Mouse (Mus musculus): Measurements from ENCODE around the gene Tmem159. TPM values are rescaled to one million over a fixed set of nuclear protein-coding genes. Genes with fewer than 3 reads are reported as not detected.

The Tmem159 gene
- total and polyA plus RNA-seq, 3 experiments = 67.0 to 120 (median 111) TPM

DNA sequence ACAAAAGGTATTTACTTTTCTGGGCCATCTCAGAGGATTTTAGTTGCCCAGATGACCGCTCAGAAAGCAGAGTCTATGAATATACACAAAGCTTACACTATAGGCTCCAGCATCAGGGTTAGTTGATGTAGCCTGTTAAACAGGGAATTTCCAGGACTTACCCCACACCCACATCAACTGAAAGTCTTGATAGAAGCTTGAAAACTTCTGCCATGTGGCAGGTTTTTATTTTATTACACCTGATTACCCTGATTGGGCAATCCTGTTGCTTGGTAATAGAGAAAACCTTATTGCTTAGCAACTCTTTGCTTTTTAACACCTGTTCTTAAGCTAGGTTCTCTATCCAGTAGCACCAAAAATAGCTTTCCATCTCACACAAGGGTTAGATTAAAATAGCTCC is 40.6 kb downstream of the Tmem159 start:
- no peak for DNase-seq

DNA sequence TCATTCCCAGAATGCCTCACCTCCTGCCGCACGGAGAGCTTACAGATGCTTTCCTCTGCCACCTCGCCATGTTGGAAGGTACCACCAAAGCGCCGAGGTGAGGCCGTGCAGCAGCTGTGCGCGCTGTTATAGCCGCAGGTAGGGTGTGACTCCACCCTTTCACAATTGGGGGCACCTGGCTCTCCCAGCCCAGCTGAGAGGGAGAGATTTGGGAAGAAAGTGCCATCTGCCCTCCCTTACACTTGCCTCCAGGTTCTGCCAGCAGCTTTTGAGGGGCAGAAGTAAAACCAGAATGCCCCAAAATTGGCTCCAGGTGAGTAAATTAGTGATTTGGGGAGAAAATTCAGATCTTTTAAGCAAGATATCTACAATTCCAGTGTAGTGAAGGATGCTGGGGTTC is 43.0 kb downstream of the Tmem159 start, which contains the start of gene Zp2:
TSS of gene Zp2 (minus strand) at position 101 of the 400 bp plus-strand sequence.
- DNase-seq = no peak

DNA sequence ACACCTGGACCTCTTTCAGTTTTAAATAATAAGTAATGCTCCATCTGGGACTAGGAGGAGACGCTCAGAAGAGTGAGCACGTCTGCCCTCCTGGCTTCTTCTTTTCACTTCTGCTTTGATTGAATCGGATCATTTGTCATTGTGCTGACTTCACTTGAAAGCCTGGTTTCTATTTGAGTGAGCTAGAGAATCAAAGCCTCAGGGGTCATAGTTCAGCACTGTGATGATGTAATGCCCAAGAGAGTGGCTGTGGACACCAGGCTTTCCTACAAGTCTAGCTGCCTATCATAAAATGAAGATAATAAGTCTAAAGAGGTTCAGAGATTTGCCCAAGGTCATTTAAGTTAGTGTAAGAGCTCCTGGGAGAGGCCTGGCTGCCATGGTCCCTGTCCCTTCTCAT is 48.1 kb downstream of the Tmem159 start:
- peak; percentile 18 for DNase-seq

DNA sequence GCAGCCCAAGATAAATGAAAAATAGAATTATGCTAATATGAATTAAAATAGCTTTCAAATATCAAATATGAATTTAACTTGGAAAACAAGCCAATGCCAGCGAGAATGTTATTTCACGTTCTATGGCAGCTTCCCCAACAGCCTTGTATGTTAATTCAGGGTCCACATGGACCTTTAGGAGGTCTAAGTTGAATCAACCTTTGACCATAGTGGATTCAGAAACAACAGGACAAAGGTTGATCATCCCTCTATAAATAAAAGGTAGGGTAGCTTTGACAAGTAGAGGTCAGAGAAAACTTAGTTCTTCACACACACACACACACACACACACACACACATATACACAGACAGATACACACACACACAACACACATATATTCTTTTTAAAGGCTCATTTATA is 48.7 kb downstream of the Tmem159 start:
- no peak for DNase-seq

DNA sequence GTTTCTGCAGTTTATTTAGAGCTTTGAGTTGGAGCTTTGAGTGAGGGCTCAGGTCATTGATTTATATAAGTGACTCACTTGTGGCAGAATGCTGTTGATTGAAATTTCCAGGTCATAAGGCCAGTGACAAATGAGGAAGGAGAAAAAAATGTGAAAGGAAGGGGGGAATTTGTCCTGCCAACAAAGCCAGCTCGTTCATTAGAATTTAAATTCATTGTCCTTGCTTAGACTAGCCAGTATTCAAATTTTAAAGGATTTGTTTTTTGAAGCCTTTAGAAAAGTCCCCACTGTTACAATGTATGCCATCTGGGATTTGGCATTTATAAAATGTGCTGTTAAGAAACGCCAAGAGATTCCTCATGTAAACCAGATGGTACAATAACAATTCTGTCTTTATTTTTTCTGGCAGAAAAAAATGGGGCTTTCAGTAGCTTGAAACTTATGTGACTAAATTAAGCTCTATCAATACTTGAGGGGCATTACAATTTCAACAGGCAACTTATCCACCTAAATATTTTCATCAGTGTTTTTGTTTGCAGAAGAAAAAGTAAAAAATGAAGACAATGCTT is 54.8 kb downstream of the Tmem159 start:
- DNase-seq = no peak

DNA sequence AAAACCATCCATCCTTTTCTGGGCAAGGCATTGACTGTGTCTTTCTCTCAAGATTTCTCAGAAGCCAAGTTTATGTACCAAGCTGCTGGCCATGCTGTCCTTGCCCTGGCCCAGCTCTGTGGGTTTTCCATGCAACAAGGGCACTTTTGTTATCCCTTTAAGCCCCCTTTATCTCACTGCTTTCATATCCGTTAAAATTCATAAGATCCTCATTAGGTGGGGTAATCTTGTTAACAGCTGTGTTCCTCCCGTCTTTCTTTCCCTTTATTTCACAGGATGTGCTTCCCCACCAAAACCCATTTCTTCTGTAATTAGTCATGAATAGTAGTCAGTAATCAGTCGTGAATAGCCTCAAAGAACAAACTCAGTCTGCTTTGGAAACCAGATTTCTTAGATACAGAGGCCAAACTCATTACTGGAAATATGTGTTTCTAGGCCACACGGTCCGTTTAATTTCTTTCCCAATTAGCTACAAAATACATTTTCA is 55.5 kb downstream of the Tmem159 start:
- DNase-seq = no peak

DNA sequence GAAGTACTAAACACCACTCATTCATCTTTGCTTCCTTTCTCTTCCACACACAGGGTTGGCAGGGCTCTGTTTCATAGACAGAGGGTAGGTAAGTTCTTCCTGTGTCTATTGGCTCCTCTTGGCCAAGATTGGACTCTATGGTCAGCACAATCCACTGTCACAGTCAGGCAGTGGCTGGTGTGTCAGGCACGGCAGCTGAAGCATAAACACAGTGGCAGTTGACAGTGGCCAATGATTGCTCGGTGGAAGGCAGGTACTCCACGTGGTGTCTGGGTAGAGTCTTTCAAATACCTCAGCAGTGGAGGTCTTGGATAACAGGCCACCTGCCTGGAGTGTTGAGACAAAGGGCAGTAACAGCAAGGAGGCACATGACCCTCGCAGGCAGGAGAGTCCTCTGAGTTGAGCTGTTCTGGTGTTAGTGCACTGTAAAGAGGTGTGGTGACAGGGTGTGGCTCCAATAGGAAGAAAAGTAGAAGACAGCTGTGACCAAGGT is 56.0 kb downstream of the Tmem159 start:
- no peak for DNase-seq

DNA sequence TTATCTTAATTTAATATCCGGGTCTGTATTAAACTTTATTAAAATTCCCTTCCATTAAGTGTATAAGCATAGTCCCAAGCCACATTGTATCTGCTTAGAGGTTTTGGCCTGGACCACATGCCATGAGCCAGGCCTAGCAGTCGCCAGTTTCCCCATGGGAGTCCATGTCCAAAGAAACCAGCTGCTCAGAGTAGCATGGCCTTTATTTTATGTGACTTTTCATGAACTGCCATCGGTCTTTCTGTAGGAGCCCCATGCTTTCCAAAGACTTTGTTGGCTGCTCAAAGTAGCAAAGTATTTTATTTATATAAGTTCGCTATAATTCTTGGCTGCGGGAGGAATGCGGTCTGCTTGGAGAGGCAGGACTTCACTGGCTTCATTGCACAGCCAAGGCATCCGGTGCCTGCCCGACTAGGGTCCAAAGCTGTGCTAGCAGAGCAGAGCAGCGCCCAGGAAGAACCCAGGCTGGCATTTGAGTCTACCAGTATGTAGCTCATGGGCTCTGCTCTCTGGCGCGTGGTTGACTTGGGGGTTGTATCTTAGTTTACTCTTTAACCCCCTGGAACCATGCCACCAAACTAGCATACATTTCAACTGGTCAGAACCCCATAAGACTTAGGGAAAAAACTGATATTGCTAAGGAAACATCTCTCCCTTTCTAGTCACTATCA is 61.6 kb downstream of the Tmem159 start:
- no peak for DNase-seq

Other genes starting within 250 kb of the Tmem159 start
- gene Lyrm1, start 206.5 kb upstream of the Tmem159 start, total RNA-seq (2021) = 10 to 100 TPM; 11.4 to 12.3 TPM
- 0.38 and 0.83 TPM in 2 replicates for gene Lyrm1, start 206.5 kb upstream of the Tmem159 start, polyA plus RNA-seq (2012; rRNA removed)
- 10 to 100 TPM; 26.8 to 44.8 TPM for gene Dcun1d3, start 206.1 kb upstream of the Tmem159 start, total RNA-seq (2021)
- gene Dcun1d3, start 206.1 kb upstream of the Tmem159 start, polyA plus RNA-seq (2012; rRNA removed) = 6.5 and 6.7 TPM in 2 replicates
- gene Dnah3, start 7.1 kb upstream of the Tmem159 start, total RNA-seq (2021) = under 1 TPM; 0.12 to 0.14 TPM
- not detected in 2 replicates for gene Dnah3, start 7.1 kb upstream of the Tmem159 start, polyA plus RNA-seq (2012; rRNA removed)
- gene Zp2, start 42.9 kb downstream of the Tmem159 start, total RNA-seq (2021) = not detected
- gene Zp2, start 42.9 kb downstream of the Tmem159 start, polyA plus RNA-seq (2012; rRNA removed) = not detected in 2 replicates
- under 1 TPM; 0.40 to 0.48 TPM for gene Anks4b, start 71.5 kb downstream of the Tmem159 start, total RNA-seq (2021)
- not detected in 2 replicates for gene Anks4b, start 71.5 kb downstream of the Tmem159 start, polyA plus RNA-seq (2012; rRNA removed)
- gene Crym, start 99.8 kb downstream of the Tmem159 start, total RNA-seq (2021) = 10 to 100 TPM in 1 of 2 experiments, under 1 TPM in 1; 0.81 to 11.0 TPM
- 0.71 and 6.7 TPM in 2 replicates for gene Crym, start 99.8 kb downstream of the Tmem159 start, polyA plus RNA-seq (2012; rRNA removed)
- gene Abca14, start 101.6 kb downstream of the Tmem159 start, total RNA-seq (2021) = not detected
- gene Abca14, start 101.6 kb downstream of the Tmem159 start, polyA plus RNA-seq (2012; rRNA removed) = not detected in 2 replicates
- gene Abca15, start 226.3 kb downstream of the Tmem159 start, total RNA-seq (2021) = not detected
- gene Abca15, start 226.3 kb downstream of the Tmem159 start, polyA plus RNA-seq (2012; rRNA removed) = not detected in 2 replicates

Measured in adrenal gland, adult 2 months (tissue).